Mouse (Mus musculus): ENCODE results near the gene Slc25a26. TPM values are rescaled to one million over a fixed set of nuclear protein-coding genes. Genes with fewer than 3 reads are reported as not detected.

Slc25a26 gene
- polyA plus RNA-seq, 1 experiment from 2014 or later = 7.2 TPM

- no peak overlapping the region for H3K9ac ChIP-seq
- WGBS = 11% methylated on average over 8 of the region's 8 CpGs
- H3K4me1 ChIP-seq = peaks cover 34% of the 10 kb centered on the region
- H3K4me2 ChIP-seq (replicated peaks) = no peak overlapping the region
- no peak overlapping the region for H3K27ac ChIP-seq
- no peak overlapping the region for H3K4me3 ChIP-seq
- ATAC-seq (ENCODE audit: insufficient number of reproducible peaks, insufficient read depth, low FRiP score, low TSS enrichment) = 0 out of 2 replicates have a peak, but pooled peaks have one; percentile 23
- no peaks in the 10 kb centered on the region for H3K36me3 ChIP-seq
- H3K9me3 ChIP-seq = no peaks in the 10 kb centered on the region
- H3K27me3 ChIP-seq = no peaks in the 10 kb centered on the region
These were observed 92.1 kb downstream of the Slc25a26 start for GRCm38 (mm10) chr6:94592243-94592642.

- H3K4me2 ChIP-seq (replicated peaks) = peak overlapping the region; percentile 28
- no peak overlapping the region for H3K4me3 ChIP-seq
- no peaks in the 10 kb centered on the region for H3K9me3 ChIP-seq
- peaks cover 34% of the 10 kb centered on the region for H3K4me1 ChIP-seq
- H3K27me3 ChIP-seq = no peaks in the 10 kb centered on the region
- no peaks in the 10 kb centered on the region for H3K36me3 ChIP-seq
- H3K27ac ChIP-seq = 0 out of 2 replicates have a peak overlapping the region, but pooled peaks have one; percentile 60
- no peak overlapping the region for H3K9ac ChIP-seq
- ATAC-seq (ENCODE audit: insufficient number of reproducible peaks, insufficient read depth, low FRiP score, low TSS enrichment) = peak; percentile 54; the same call in 1 of the 2 replicates
- 28% methylated on average over 4 of the region's 4 CpGs for WGBS
These were observed 92.6 kb downstream of the Slc25a26 start for GRCm38 (mm10) chr6:94592710-94593109.

- H3K27ac ChIP-seq = no peak overlapping the region
- no peaks in the 10 kb centered on the region for H3K27me3 ChIP-seq
- no peak overlapping the region for H3K4me3 ChIP-seq
- no peaks in the 10 kb centered on the region for H3K36me3 ChIP-seq
- peaks cover 34% of the 10 kb centered on the region for H3K4me1 ChIP-seq
- H3K9me3 ChIP-seq = no peaks in the 10 kb centered on the region
- ATAC-seq (ENCODE audit: insufficient number of reproducible peaks, insufficient read depth, low FRiP score, low TSS enrichment) = no peak
- no peak overlapping the region for H3K9ac ChIP-seq
- no peak overlapping the region for H3K4me2 ChIP-seq (replicated peaks)
- 66% methylated on average over 6 of the region's 6 CpGs for WGBS
These were observed 94.0 kb downstream of the Slc25a26 start for GRCm38 (mm10) chr6:94594096-94594665.

GRCm38 (mm10) chr6:94594711-94595110 is 94.6 kb downstream of the Slc25a26 start:
- Histone ChIP-seq H3K4me1 (peaks cover 34% of the 10 kb centered on the region), H3K9me3 (no peaks in the 10 kb centered on the region), H3K27ac (no peak overlapping the region), H3K4me2 (replicated peaks) (no peak overlapping the region), H3K9ac (no peak overlapping the region), H3K27me3 (no peaks in the 10 kb centered on the region), H3K4me3 (no peak overlapping the region), H3K36me3 (no peaks in the 10 kb centered on the region)
- WGBS = 77% methylated on average over 11 of the region's 11 CpGs
- no peak for ATAC-seq (ENCODE audit: insufficient number of reproducible peaks, insufficient read depth, low FRiP score, low TSS enrichment)

- Histone ChIP-seq H3K9me3 (no peaks in the 10 kb centered on the region), H3K4me1 (peaks cover 34% of the 10 kb centered on the region), H3K9ac (no peak overlapping the region), H3K36me3 (no peaks in the 10 kb centered on the region), H3K4me3 (no peak overlapping the region), H3K27ac (0 out of 2 replicates have a peak overlapping the region, but pooled peaks have one; percentile 36), H3K27me3 (no peaks in the 10 kb centered on the region), H3K4me2 (replicated peaks) (no peak overlapping the region)
- WGBS = 38% methylated on average over 5 of the region's 5 CpGs
- ATAC-seq (ENCODE audit: insufficient number of reproducible peaks, insufficient read depth, low FRiP score, low TSS enrichment) = no peak
These were observed 95.1 kb downstream of the Slc25a26 start for GRCm38 (mm10) chr6:94595206-94595605.

- no peak overlapping the region for H3K27ac ChIP-seq
These were observed 96.1 kb downstream of the Slc25a26 start for GRCm38 (mm10) chr6:94596051-94596760.

GRCm38 (mm10) chr6:94596761-94597485 is 96.8 kb downstream of the Slc25a26 start:
- Histone ChIP-seq H3K9me3 (no peaks in the 10 kb centered on the region), H3K4me3 (no peak overlapping the region), H3K36me3 (no peaks in the 10 kb centered on the region), H3K4me2 (replicated peaks) (no peak overlapping the region), H3K27ac (no peak overlapping the region), H3K9ac (no peak overlapping the region), H3K4me1 (peaks cover 36% of the 10 kb centered on the region), H3K27me3 (no peaks in the 10 kb centered on the region)
- no peak for ATAC-seq (ENCODE audit: insufficient number of reproducible peaks, insufficient read depth, low FRiP score, low TSS enrichment)
- WGBS = 62% methylated on average over 10 of the region's 10 CpGs

More at GRCm38 (mm10) chr6:94596051-94596760, 96.1 kb downstream of the Slc25a26 start:
- no peak overlapping the region for H3K4me2 ChIP-seq (replicated peaks)
- H3K9me3 ChIP-seq = no peaks in the 10 kb centered on the region
- WGBS = 85% methylated on average over 14 of the region's 14 CpGs
- peaks cover 34% of the 10 kb centered on the region for H3K4me1 ChIP-seq
- no peaks in the 10 kb centered on the region for H3K36me3 ChIP-seq
- no peak overlapping the region for H3K4me3 ChIP-seq
- no peak overlapping the region for H3K9ac ChIP-seq
- no peaks in the 10 kb centered on the region for H3K27me3 ChIP-seq
- ATAC-seq (ENCODE audit: insufficient number of reproducible peaks, insufficient read depth, low FRiP score, low TSS enrichment) = no peak

- no peak overlapping the region for H3K4me2 ChIP-seq (replicated peaks)
- H3K9me3 ChIP-seq = no peaks in the 10 kb centered on the region
- H3K4me1 ChIP-seq = peaks cover 29% of the 10 kb centered on the region
- no peak for ATAC-seq (ENCODE audit: insufficient number of reproducible peaks, insufficient read depth, low FRiP score, low TSS enrichment)
- H3K36me3 ChIP-seq = 0 out of 2 replicates have a peak, but pooled peaks cover 4% of the 10 kb centered on the region
- H3K9ac ChIP-seq = no peak overlapping the region
- no peak overlapping the region for H3K27ac ChIP-seq
- H3K4me3 ChIP-seq = no peak overlapping the region
- H3K27me3 ChIP-seq = no peaks in the 10 kb centered on the region
- WGBS = 81% methylated on average over 12 of the region's 12 CpGs
These were observed 98.3 kb downstream of the Slc25a26 start for GRCm38 (mm10) chr6:94598421-94598820.

- Histone ChIP-seq H3K36me3 (0 out of 2 replicates have a peak, but pooled peaks cover 4% of the 10 kb centered on the region), H3K9me3 (no peaks in the 10 kb centered on the region), H3K27me3 (no peaks in the 10 kb centered on the region), H3K4me3 (no peak overlapping the region), H3K27ac (no peak overlapping the region), H3K4me1 (peaks cover 31% of the 10 kb centered on the region), H3K9ac (no peak overlapping the region), H3K4me2 (replicated peaks) (no peak overlapping the region)
- 94% methylated on average over 13 of the region's 13 CpGs for whole genome bisulfite sequencing
- ATAC-seq (ENCODE audit: insufficient number of reproducible peaks, insufficient read depth, low FRiP score, low TSS enrichment) = no peak
These were observed 98.9 kb downstream of the Slc25a26 start for GRCm38 (mm10) chr6:94599016-94599415.

- Histone ChIP-seq H3K4me3 (no peak overlapping the region), H3K4me2 (replicated peaks) (no peak overlapping the region), H3K4me1 (peaks cover 22% of the 10 kb centered on the region), H3K27me3 (no peaks in the 10 kb centered on the region), H3K36me3 (peaks cover 18% of the 10 kb centered on the region), H3K9me3 (no peaks in the 10 kb centered on the region), H3K27ac (no peak overlapping the region), H3K9ac (no peak overlapping the region)
- WGBS = 85% methylated on average over 5 of the region's 5 CpGs
- ATAC-seq (ENCODE audit: insufficient number of reproducible peaks, insufficient read depth, low FRiP score, low TSS enrichment) = no peak
These were observed 101.0 kb downstream of the Slc25a26 start for GRCm38 (mm10) chr6:94601101-94601500.

GRCm38 (mm10) chr6:94601811-94602210 is 101.7 kb downstream of the Slc25a26 start:
- Histone ChIP-seq H3K4me3 (no peak overlapping the region), H3K36me3 (peaks cover 25% of the 10 kb centered on the region), H3K4me2 (replicated peaks) (no peak overlapping the region), H3K9ac (no peak overlapping the region), H3K27ac (no peak overlapping the region), H3K4me1 (peaks cover 22% of the 10 kb centered on the region), H3K27me3 (no peaks in the 10 kb centered on the region), H3K9me3 (no peaks in the 10 kb centered on the region)
- no peak for ATAC-seq (ENCODE audit: insufficient number of reproducible peaks, insufficient read depth, low FRiP score, low TSS enrichment)
- 52% methylated on average over 5 of the region's 5 CpGs for WGBS

Data from embryonic facial prominence, embryonic 12.5 days (tissue).